8 mouse cellular contexts compared by ENCODE assay signal in the genomic region with DNA sequence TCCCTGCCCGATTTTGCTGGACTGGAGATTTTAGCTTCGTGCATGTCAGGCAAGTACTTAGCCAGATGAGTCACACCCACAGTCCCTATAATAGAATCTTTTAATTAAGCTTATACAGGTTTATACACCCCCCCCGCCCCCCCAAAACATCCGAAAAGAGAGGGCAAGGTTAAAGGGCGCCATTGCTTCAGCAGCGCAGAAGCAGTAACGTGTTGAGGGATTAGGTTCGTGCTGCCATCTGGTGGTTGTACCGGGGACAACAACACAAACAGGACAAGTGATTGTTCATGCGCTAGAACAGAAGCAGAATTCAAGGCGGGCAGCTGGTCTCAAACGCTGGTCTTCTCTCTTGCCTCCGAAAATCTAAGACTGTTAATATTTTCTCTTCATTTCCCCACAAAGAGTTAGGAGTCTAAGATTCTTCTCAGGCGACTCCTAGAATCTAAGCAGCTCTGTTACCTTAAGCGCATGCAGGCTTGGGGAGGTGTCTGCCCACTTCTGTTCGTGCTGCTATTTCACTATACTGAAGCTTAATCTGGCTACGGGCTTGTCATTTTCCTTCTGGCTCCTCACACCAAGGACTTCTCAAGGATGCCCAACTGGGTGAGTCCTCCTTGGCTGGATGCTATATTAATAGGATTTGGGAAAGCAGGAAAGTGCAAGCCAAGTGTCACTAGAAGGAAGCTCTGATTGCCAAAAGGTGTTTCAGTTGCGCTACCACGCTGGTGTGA. TPM values are rescaled to one million over a fixed set of nuclear protein-coding genes. Genes with fewer than 3 reads are reported as not detected.
DNase-seq lines count a peak whose midpoint lies in the region; ATAC-seq lines count a peak whose summit lies in the region.

No protein-coding gene starts in this region.

- no peak overlapping the region for H3K4me3 ChIP-seq in limb, embryonic 11.5 days (ENCODE audit: low read depth, low read length)
- H3K4me3 ChIP-seq in midbrain, embryonic 16.5 days (ENCODE audit: low read depth, low read length): no peak overlapping the region

- H3K27ac ChIP-seq in limb, embryonic 11.5 days (replicated peaks; ENCODE audit: low read depth, low read length): no peak overlapping the region
- no peak overlapping the region for H3K27ac ChIP-seq in midbrain, embryonic 16.5 days (ENCODE audit: low read length)

- ATAC-seq in inflammation-experienced regulatory T-cells, adult 6 months: peak; percentile 74
- ATAC-seq in limb, embryonic 11.5 days (ENCODE audit: insufficient number of reproducible peaks, low FRiP score, low TSS enrichment, low read depth): no peak
- ATAC-seq in midbrain, embryonic 16.5 days: 0 out of 2 replicates have a peak, but pooled peaks have one; percentile 33

- peak; percentile 85 to 93 for DNase-seq in left cerebral cortex, adult 18-20 months (ENCODE audit: low spot score in 2 of 2)
- no peak for DNase-seq in left cerebral cortex, adult 11 months (ENCODE audit: low spot score)
- DNase-seq in cerebellum, postnatal 10 days: peak; percentile 91 to 92
- DNase-seq in frontal cortex, postnatal 36 days (ENCODE audit: low spot score in 2 of 2): peak; percentile 82 to 92
- peak; percentile 88 for DNase-seq in limb, embryonic 11.5 days (ENCODE audit: low spot score)
- DNase-seq in spleen, postnatal 10 days (ENCODE audit: low spot score in 2 of 2): peak; percentile 70 to 86

- H3K9ac ChIP-seq in limb, embryonic 11.5 days (ENCODE audit: low read length): no peak overlapping the region
- no peak overlapping the region for H3K9ac ChIP-seq in midbrain, embryonic 16.5 days (ENCODE audit: low read depth, low read length)

- no peak overlapping the region for H3K4me2 ChIP-seq in limb, embryonic 11.5 days (ENCODE audit: low read depth, severe bottlenecking)
- peak overlapping the region; percentile 8; the same call in 1 of the 2 replicates for H3K4me2 ChIP-seq in midbrain, embryonic 16.5 days (ENCODE audit: low read length)

- H3K27me3 ChIP-seq in limb, embryonic 11.5 days (ENCODE audit: control insufficient read depth, insufficient read depth, low read length): no peaks in the 10 kb centered on the region
- no peaks in the 10 kb centered on the region for H3K27me3 ChIP-seq in midbrain, embryonic 16.5 days (ENCODE audit: control insufficient read depth, insufficient read depth, low read depth, low read length)

- no peaks in the 10 kb centered on the region for H3K4me1 ChIP-seq in limb, embryonic 11.5 days (ENCODE audit: control insufficient read depth, insufficient read depth, low read length)
- H3K4me1 ChIP-seq in midbrain, embryonic 16.5 days (ENCODE audit: control insufficient read depth, insufficient read depth, low read length): no peaks in the 10 kb centered on the region

- H3K9me3 ChIP-seq in limb, embryonic 11.5 days (ENCODE audit: control insufficient read depth, low read length): no peaks in the 10 kb centered on the region
- H3K9me3 ChIP-seq in midbrain, embryonic 16.5 days (replicated peaks; ENCODE audit: control insufficient read depth, low read length, poor library complexity, severe bottlenecking): no peaks in the 10 kb centered on the region

- WGBS in limb, embryonic 11.5 days: 37% methylated on average over 19 of the region's 19 CpGs
- 41% methylated on average over 19 of the region's 19 CpGs for WGBS in midbrain, embryonic 16.5 days

- H3K36me3 ChIP-seq in limb, embryonic 11.5 days (ENCODE audit: control insufficient read depth, insufficient read depth, low read length): no peaks in the 10 kb centered on the region
- H3K36me3 ChIP-seq in midbrain, embryonic 16.5 days (ENCODE audit: control insufficient read depth, insufficient read depth, low read length): no peaks in the 10 kb centered on the region

RNA-seq across cellular contexts. Expression of gene 4930444G20Rik, which starts 57.6 kb away (rescaled TPM):
- total RNA-seq in left cerebral cortex, adult 18-20 months (2021): not detected
- not detected for polyA plus RNA-seq in inflammation-experienced regulatory T-cells, adult 6 months (2017; shearing (Covaris generic))
- polyA plus RNA-seq in limb, embryonic 11.5 days (2014; fragmentation: Nextera tagmentation; extraction: Ambion mirVana): not detected in 2 replicates
- not detected in 2 replicates for polyA plus RNA-seq in midbrain, embryonic 16.5 days (2015; fragmentation: Nextera tagmentation; extraction: Ambion mirVana)
